Mouse (Mus musculus) kidney, postnatal 36 days (tissue): Measurements from ENCODE around the gene Dusp9.
A peak's percentile ranks its signal among the peaks of the same experiment; 100 is the strongest.

Experiments used
- DNase-seq, 2 experiments: peaks; one replicate each; pipeline ENCODE4 v3.0.0; 2021 to 2022; ENCODE audit warnings: mixed read lengths in 2 of 2

Gene Dusp9

GRCm38 (mm10) chrX:73672031-73672431 lies 32.8 kb downstream of the Dusp9 start:
- peak; percentile 60 to 77 for DNase-seq

DNA sequence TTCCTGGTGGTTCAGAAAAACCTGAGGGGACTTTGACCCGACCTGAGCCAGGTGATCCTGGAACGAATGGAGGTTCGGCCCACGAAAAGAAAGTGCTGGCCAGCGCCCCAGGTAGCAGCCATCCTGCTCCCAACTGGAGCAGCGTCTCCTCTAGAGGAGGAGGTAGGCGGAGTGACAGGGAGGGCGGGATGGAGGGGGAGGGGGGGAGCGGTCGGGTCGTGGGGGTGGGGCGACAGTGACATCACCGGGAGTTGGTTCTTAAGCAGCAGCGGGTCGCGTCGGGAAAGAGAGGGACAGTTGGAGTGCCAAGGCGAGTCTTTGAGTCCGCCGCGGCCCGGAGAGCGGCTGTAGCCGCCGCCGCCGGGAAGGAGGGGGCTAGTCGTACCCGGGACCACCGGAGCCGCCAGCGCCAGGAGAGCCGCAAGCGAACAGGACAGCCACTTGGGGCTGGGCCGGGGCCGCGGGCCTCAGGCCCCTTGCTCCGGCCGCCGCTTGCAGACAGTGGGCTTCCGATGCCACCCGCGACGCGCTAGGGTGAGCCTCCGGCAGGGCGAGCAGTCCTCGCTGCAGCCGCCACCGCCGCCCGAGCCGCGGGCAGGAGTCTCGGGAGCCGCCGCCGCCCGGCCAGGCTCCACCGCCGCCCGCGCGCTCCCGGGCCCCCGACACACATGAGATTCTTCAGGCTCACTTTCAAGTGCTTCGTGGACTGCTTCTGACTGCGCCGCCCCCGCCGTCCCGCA lies 33.8 kb downstream of the Dusp9 start, which contains the start of gene Slc6a8:
TSS of gene Slc6a8 (plus strand) at position 272 of the 740 bp plus-strand sequence.
- DNase-seq: peak; percentile 73 to 87

- no peak for DNase-seq
These were observed 34.4 kb downstream of the Dusp9 start for GRCm38 (mm10) chrX:73673619-73673967.

DNA sequence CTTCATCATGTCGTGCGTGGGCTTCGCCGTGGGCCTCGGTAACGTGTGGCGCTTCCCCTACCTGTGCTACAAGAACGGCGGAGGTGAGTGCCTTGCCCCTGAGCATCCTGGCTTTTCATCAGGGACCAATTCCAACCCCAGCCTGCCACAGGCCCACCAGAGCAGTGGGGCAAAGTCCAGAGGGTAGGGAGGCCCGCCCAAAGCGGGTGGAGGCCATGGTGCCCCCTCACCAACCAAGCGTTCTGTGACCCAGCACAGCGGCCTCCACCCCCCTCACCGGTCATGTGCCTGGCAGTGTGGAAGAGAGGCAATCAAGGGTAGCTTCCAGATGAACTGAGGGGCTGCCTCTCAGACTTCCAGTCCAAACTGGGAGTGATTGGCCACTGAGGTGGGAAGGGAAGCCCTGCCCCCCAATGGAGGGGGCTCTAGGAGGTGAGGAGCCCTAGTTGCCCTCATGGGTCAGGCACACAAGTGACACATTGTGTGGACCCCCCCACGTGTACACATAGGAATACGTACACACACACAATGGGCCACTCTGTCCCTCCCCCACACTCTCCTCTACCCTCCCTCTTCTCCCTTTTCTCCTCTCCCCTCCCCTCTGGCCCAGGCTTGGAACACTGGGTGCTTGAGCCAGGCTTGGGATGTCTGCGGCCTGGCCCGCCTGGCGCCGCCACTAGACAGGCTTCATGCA lies 34.9 kb downstream of the Dusp9 start:
- DNase-seq: peak; percentile 76 to 81

GRCm38 (mm10) chrX:73675231-73675630 lies 36.0 kb downstream of the Dusp9 start:
- no peak for DNase-seq

DNA sequence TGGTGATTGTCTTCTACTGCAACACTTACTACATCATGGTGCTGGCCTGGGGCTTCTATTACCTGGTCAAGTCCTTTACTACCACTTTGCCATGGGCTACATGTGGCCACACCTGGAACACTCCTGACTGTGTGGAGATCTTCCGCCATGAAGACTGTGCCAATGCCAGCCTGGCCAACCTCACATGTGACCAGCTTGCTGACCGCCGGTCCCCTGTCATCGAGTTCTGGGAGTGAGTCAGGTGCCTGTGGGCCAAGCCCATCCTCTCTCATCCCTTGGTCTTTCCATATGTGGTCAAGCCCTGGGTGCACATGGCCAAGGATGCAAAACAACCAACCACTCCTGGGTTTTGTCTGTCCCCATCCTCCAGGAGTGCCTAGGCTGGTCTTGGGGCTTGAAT lies 37.4 kb downstream of the Dusp9 start:
- DNase-seq: no peak

GRCm38 (mm10) chrX:73684156-73684555 lies 44.9 kb downstream of the Dusp9 start:
- DNase-seq: no peak

DNA sequence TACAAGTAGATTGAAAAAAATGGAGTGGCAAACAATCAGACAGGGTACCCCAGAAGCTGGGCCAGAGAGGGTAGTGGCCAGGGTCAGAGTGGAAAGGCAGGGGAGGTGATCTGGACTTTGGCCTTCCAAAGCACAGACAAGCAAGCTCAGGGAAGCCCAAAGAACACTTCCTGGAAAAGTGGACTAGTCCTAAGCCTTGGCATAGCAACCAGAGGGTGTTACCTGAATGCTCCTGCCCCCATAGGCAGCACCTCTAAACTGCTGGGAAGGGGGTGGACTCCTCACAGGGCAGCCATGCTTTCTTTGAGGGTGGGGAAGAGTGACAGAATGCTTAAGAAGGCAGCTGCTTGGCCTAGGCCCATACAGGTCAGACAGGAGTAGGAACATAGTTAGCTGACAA lies 45.8 kb downstream of the Dusp9 start:
- peak; percentile 37 to 48 for DNase-seq

GRCm38 (mm10) chrX:73685629-73686028 lies 46.4 kb downstream of the Dusp9 start:
- DNase-seq: peak; percentile 65 to 84

DNA sequence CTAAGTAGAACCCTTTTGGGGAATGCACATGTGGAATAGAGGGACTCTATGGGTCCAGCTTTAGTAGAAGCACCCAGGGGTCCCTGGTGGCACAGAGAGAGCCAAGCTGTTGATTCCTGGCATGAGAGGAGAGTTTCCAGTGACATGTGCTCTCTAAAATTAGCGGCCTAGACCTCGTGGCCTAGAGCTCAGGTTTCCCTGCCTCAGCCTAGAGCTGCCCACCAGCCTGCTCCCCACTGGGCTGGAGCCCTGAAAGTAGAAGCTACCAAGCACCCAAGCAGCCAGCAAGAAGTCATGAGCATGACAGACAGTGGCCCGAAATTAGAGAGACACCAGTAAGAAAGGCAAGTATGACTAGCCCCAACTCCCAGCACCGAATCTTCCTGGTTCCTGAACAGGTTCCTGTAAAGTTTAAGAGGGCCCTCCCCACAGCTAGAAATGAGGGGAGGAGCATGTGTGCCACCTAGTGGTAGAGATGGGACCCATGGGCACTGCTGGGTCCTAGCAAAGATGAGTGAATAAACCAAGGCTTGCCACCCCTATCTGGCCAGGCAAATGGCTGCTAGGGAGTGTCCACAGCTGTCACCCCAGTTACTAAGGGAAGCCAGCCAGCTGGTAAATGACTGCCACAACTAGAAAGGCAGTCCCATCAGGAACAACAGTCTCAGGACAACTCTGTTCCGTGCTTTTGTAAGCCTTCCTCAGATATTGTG lies 51.9 kb downstream of the Dusp9 start:
- peak; percentile 50 to 75 for DNase-seq
